In the genomic region with DNA sequence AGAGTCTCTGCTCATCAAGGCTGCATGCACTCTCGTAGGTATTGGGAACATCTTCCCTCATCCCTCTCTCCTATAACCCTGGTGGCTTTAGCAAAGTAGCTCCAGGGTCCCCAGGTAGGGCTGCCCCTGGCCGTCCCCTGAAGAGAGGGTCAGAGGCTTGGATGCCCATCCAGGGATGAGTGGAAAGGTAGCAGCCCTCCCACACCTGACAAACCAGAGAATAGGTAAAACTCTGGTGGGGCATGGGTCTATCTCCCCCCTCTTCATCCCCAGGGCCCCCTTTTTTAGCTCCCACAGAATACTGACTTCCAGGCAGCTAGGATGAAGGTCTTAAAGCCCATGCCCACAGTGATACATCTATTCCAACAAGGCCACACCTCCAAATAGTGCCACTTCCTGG, we compare ENCODE assay signal across 28 mouse cellular contexts. TPM values are rescaled to one million over a fixed set of nuclear protein-coding genes. Genes with fewer than 3 reads are reported as not detected.
DNase-seq lines count a peak whose midpoint lies in the region; TF ChIP-seq lines count a peak whose summit lies in the region.
"Had no signal": no experiment of that assay in that cellular context is flagged by ENCODE, and none has a peak within 500 bp of the region (broad histone marks: within the 10 kb centered on the region; RNA-seq: fewer than 3 reads in every experiment).

No protein-coding gene starts in this region.

- TF ChIP-seq EP300 in heart, adult 2 months (IDR thresholded peaks at IDR 0.05; ENCODE audit: insufficient read depth, low read depth, low read length) = no peak

- intact Hi-C loops in heart, adult 2 months (cut with DNase I) = no loop called here

- H3K9me3 ChIP-seq in heart, embryonic 10.5 days = peaks cover 3% of the 10 kb centered on the region; the same call in 1 of the 2 replicates
- H3K9me3 ChIP-seq: embryonic facial prominence, embryonic 15.5 days had no signal

- H3K4me3 ChIP-seq in heart, embryonic 10.5 days = no peak overlapping the region
- H3K4me3 ChIP-seq in heart, adult 2 months = no peak overlapping the region
- peak overlapping the region; percentile 50 for H3K4me3 ChIP-seq in testis, adult 2 months (ENCODE audit: control insufficient read depth, low read depth, low read length)
- H3K4me3 ChIP-seq: embryonic facial prominence, embryonic 13.5 days; embryonic facial prominence, embryonic 15.5 days; erythroblast, embryonic 14.5 days; forebrain, embryonic 10.5 days; forebrain, embryonic 12.5 days had no signal

- no peak for TF ChIP-seq POLR2A in heart, adult 2 months (IDR thresholded peaks at IDR 0.05; ENCODE audit: insufficient read depth, low read depth, low read length)
- TF ChIP-seq POLR2A in testis, adult 2 months (IDR thresholded peaks at IDR 0.05; ENCODE audit: control insufficient read depth, low read depth, low read length) = no peak

- H3K36me3 ChIP-seq in heart, embryonic 10.5 days = no peaks in the 10 kb centered on the region
- H3K36me3 ChIP-seq in heart, adult 2 months (ENCODE audit: control insufficient read depth, insufficient read depth, low read length) = no peaks in the 10 kb centered on the region
- no peaks in the 10 kb centered on the region for H3K36me3 ChIP-seq in testis, adult 2 months (ENCODE audit: control insufficient read depth, insufficient read depth, low read length)
- H3K36me3 ChIP-seq: embryonic facial prominence, embryonic 13.5 days; embryonic facial prominence, embryonic 15.5 days; forebrain, embryonic 10.5 days; forebrain, embryonic 12.5 days had no signal

- WGBS in heart, embryonic 10.5 days = 77% methylated on average over 2 of the region's 2 CpGs
- 69% methylated on average over 2 of the region's 2 CpGs for WGBS in heart, adult 2 months

- no peak overlapping the region for H3K9ac ChIP-seq in heart, adult 2 months (ENCODE audit: low read depth, low read length)
- H3K9ac ChIP-seq: embryonic facial prominence, embryonic 13.5 days; embryonic facial prominence, embryonic 15.5 days; forebrain, embryonic 12.5 days had no signal

- peaks cover 21% of the 10 kb centered on the region; the same call in 1 of the 2 replicates for H3K27me3 ChIP-seq in heart, embryonic 10.5 days (ENCODE audit: insufficient read depth, poor library complexity, severe bottlenecking)
- no peaks in the 10 kb centered on the region for H3K27me3 ChIP-seq in heart, adult 2 months (ENCODE audit: control insufficient read depth, insufficient read depth, low read length)
- H3K27me3 ChIP-seq in testis, adult 2 months (ENCODE audit: control insufficient read depth, insufficient read depth, low read length) = no peaks in the 10 kb centered on the region
- H3K27me3 ChIP-seq: embryonic facial prominence, embryonic 13.5 days; forebrain, embryonic 12.5 days had no signal

- H3K4me1 ChIP-seq in heart, embryonic 10.5 days = 0 out of 2 replicates have a peak, but pooled peaks cover 3% of the 10 kb centered on the region
- no peaks in the 10 kb centered on the region for H3K4me1 ChIP-seq in heart, adult 2 months (ENCODE audit: control insufficient read depth, insufficient read depth, low read length)
- H3K4me1 ChIP-seq in testis, adult 2 months (ENCODE audit: control insufficient read depth, insufficient read depth, low read length) = peaks cover 4% of the 10 kb centered on the region; the same call in 1 of the 2 replicates
- H3K4me1 ChIP-seq: embryonic facial prominence, embryonic 15.5 days had no signal

- H3K79me2 ChIP-seq in heart, adult 2 months (replicated peaks; ENCODE audit: control insufficient read depth, insufficient read depth, low read length) = no peaks in the 10 kb centered on the region

- peak; percentile 0 for DNase-seq in cerebellum, adult 9-11 months
- no peak for DNase-seq in cerebellum, postnatal 4 days (ENCODE audit: low spot score in 2 of 2)
- DNase-seq in heart, embryonic 10.5 days (ENCODE audit: low spot score) = peak; percentile 58
- no peak for DNase-seq in heart, adult 2 months
- DNase-seq in testis, postnatal 14 days (ENCODE audit: low spot score) = no peak
- DNase-seq: adrenal gland, adult 2 months; adrenal gland, postnatal 10 days; adrenal gland, postnatal 25 days; cerebellum, adult 11 months; cerebellum, adult 9-10 months; cerebellum, postnatal 25 days; embryo, embryonic 11 days had no signal

- no peak overlapping the region for H3K27ac ChIP-seq in heart, embryonic 10.5 days
- no peak overlapping the region for H3K27ac ChIP-seq in heart, adult 2 months
- H3K27ac ChIP-seq in testis, adult 2 months (ENCODE audit: control insufficient read depth, insufficient read depth, low read depth, low read length) = no peak overlapping the region
- H3K27ac ChIP-seq: embryonic facial prominence, embryonic 13.5 days; embryonic facial prominence, embryonic 15.5 days; forebrain, embryonic 10.5 days; forebrain, embryonic 12.5 days had no signal

- no peak for TF ChIP-seq CTCF in heart, adult 2 months (IDR thresholded peaks at IDR 0.05)
- no peak for TF ChIP-seq CTCF in testis, adult 2 months (IDR thresholded peaks at IDR 0.05; ENCODE audit: control insufficient read depth, insufficient read depth, insufficient replicate concordance, low read depth, low read length)

RNA-seq across cellular contexts. Expression of a gene that starts 0.7 kb away (rescaled TPM):
- polyA plus RNA-seq in heart, embryonic 10.5 days (2016; fragmentation: Nextera tagmentation; extraction: Ambion mirVana) = not detected in 2 replicates
- total RNA-seq in heart, adult 2 months (2021) = not detected
- 0.04 TPM in 1 of 2 replicates, not detected in the other for polyA plus RNA-seq in heart, adult 2 months (2012; rRNA removed)
- 180 and 193 TPM in 2 replicates for polyA plus RNA-seq in testis, adult 2 months (2012; rRNA removed)
- total RNA-seq: adrenal gland, adult 2 months; adrenal gland, postnatal 10 days; adrenal gland, postnatal 25 days; adrenal gland, postnatal 4 days; common myeloid progenitor, adult 5-6 weeks; ES-E14; MEL had no signal
- polyA plus RNA-seq: adrenal gland, adult 2 months; brain, embryonic 14.5 days; C2C12; cerebellum, adult 2 months; embryonic facial prominence, embryonic 11.5 days; embryonic facial prominence, embryonic 13.5 days; embryonic facial prominence, embryonic 15.5 days; erythroblast, embryonic 14.5 days; forebrain, embryonic 10.5 days; forebrain, embryonic 12.5 days; forebrain, embryonic 14.5 days; forebrain, embryonic 16.5 days had no signal

RNA-seq across cellular contexts. Expression of a gene that starts 37.7 kb away (rescaled TPM):
- 16.8 and 22.8 TPM in 2 replicates for polyA plus RNA-seq in heart, embryonic 10.5 days (2016; fragmentation: Nextera tagmentation; extraction: Ambion mirVana)
- total RNA-seq in heart, adult 2 months (2021) = 1 to 10 TPM; 7.1 to 7.4 TPM
- polyA plus RNA-seq in heart, adult 2 months (2012; rRNA removed) = 5.6 and 6.1 TPM in 2 replicates
- 5.8 and 6.2 TPM in 2 replicates for polyA plus RNA-seq in testis, adult 2 months (2012; rRNA removed)

RNA-seq across cellular contexts. Expression of a gene that starts 47.6 kb away (rescaled TPM):
- polyA plus RNA-seq in heart, embryonic 10.5 days (2016; fragmentation: Nextera tagmentation; extraction: Ambion mirVana) = 47.6 and 62.5 TPM in 2 replicates
- total RNA-seq in heart, adult 2 months (2021) = 10 to 100 TPM; 19.8 to 21.4 TPM
- polyA plus RNA-seq in heart, adult 2 months (2012; rRNA removed) = 12.0 and 15.1 TPM in 2 replicates
- 46.5 and 52.2 TPM in 2 replicates for polyA plus RNA-seq in testis, adult 2 months (2012; rRNA removed)

RNA-seq across cellular contexts. Expression of a gene that starts 52.0 kb away (rescaled TPM):
- 0.23 TPM in 1 of 2 replicates, not detected in the other for polyA plus RNA-seq in heart, embryonic 10.5 days (2016; fragmentation: Nextera tagmentation; extraction: Ambion mirVana)
- not detected for total RNA-seq in heart, adult 2 months (2021)
- polyA plus RNA-seq in heart, adult 2 months (2012; rRNA removed) = 0.47 TPM in 1 of 2 replicates, not detected in the other
- polyA plus RNA-seq in testis, adult 2 months (2012; rRNA removed) = not detected in 2 replicates
- total RNA-seq: adrenal gland, postnatal 25 days; common myeloid progenitor, adult 5-6 weeks; MEL had no signal
- polyA plus RNA-seq: brain, embryonic 14.5 days; C2C12; cerebellum, adult 2 months; embryonic facial prominence, embryonic 11.5 days; embryonic facial prominence, embryonic 13.5 days; embryonic facial prominence, embryonic 15.5 days; erythroblast, embryonic 14.5 days; forebrain, embryonic 10.5 days; forebrain, embryonic 12.5 days; forebrain, embryonic 14.5 days; forebrain, embryonic 16.5 days had no signal

Comparison
In these comparisons a context has a peak if more than half of its experiments do, and no peak if none do; other contexts are left out.
1. DNase-seq: peak in cerebellum, adult 9-11 months (single experiment) and heart, embryonic 10.5 days (single experiment); none in cerebellum, postnatal 4 days (0 of 2), heart, adult 2 months (0 of 2) and testis, postnatal 14 days (single experiment).
2. RNA of a gene that starts 0.7 kb away (polyA plus RNA-seq): 180 to 193 TPM in testis, adult 2 months; 0.04 TPM in heart, adult 2 months and not detected in heart, embryonic 10.5 days; every median in the first group is over 100 times any median in the second.